Mouse (Mus musculus): ENCODE data around the gene Smad1.
A peak's percentile ranks its signal among the peaks of the same experiment; 100 is the strongest.

Gene Smad1

DNA sequence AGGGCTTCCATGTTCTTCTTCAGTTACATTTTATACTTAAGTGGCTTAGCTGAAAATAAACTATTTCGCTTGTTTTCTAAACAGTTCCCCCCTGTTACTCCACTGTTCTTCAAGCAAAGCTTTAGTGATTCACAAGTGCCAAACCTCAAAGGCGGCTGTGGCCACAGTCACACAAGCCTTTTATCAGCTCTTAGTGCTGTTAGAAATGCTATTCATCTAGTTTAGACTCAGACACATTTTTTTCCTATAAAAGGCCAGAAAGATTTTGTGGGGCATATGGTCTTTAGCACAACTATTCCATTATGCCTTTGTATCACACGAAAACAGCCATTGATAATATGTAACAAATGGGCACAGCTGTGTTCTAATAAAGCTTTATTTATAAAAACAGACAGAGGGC lies 48.5 kb downstream of the Smad1 start:
- DNase-seq = no peak

DNA sequence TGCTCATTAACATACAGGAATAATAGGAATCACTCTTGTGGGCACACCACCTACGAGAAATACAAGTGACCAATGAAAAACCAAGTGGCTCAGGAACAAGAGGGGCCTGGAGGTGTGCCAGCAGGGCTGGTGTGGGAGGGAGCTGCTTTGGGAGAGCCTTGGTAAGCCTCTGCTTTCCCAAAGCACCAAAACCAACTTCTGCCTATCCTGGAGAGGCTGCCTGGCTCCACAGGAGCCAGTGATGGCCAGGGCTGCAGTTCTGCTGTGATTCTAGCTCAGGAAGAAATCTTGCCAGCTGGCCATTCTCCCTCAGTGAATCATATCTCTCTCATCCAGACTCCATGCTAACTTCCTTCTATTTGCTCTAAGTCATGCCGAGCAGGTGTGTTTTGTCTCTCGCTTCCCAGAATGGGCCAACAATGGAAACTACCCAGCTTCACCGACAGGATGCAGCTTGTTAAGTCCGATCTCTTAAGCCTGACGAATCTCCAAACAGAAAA lies 49.2 kb downstream of the Smad1 start:
- peak; percentile 62 to 70 for DNase-seq

GRCm38 (mm10) chr8:79346414-79346813 lies 52.9 kb downstream of the Smad1 start:
- no peak for DNase-seq

GRCm38 (mm10) chr8:79345856-79346255 lies 53.5 kb downstream of the Smad1 start:
- DNase-seq = no peak

GRCm38 (mm10) chr8:79341236-79341635 lies 58.1 kb downstream of the Smad1 start:
- DNase-seq = peak in 1 of 2 experiments; percentile 3

DNA sequence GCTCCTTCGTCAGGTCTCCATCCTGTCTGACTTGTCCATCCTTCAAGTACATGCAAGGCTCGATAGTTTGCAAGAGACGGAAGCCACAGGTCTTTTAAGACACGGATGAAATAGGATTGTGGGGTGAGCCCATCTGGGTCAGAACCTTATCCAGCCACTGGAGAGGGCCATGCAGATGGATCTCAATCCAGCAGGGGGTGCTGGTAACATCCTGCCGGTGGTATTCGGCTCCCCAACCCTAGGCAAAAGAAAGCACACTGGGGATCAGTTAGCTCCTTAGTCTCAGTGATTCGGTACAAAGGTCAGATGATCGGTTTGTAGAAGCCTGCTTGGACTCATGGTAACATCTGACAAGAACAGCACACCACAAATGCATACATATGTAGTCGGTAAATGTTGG lies 59.8 kb downstream of the Smad1 start:
- DNase-seq = peak; percentile 44 to 57

GRCm38 (mm10) chr8:79338619-79339018 lies 60.7 kb downstream of the Smad1 start:
- no peak for DNase-seq

DNA sequence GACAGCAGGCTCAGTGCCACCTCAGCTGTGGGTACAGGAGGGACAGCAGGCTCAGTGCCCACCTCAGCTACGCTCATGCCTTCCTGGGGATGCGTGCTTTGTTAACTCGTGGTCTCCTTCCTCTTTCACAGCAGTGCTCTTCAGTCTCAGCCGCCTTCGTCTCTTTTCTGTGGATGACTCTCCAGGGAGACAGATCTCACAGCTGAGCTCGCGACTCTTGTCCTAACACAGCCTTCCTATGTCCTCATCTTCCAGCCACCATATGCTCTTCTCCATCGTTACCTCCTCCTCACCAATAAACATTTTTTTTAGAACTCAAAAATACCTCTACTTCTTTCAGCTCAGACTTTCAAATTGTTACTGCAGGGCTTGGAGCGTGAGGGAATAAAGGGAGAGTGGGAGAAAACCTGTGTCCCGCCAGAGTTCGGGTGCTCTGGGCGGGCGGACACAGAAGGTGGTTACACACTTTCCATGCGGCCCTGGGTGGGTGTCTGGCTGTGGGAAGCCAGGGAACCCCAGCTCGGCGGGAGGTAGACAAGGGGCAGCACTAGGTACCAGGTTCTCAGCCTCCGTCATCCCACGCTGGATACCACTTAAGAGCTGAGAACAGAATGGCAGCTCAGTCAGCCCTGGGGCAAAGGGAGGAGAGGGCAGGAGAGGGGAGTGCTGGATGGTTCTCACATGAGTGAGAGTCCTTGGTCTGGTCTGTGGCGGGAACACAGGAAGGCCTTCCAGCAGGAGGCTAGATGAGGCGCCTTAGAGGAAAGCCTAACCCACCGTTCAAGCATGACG lies 67.0 kb downstream of the Smad1 start:
- no peak for DNase-seq

GRCm38 (mm10) chr8:79331571-79331970 lies 67.7 kb downstream of the Smad1 start:
- DNase-seq = no peak

DNA sequence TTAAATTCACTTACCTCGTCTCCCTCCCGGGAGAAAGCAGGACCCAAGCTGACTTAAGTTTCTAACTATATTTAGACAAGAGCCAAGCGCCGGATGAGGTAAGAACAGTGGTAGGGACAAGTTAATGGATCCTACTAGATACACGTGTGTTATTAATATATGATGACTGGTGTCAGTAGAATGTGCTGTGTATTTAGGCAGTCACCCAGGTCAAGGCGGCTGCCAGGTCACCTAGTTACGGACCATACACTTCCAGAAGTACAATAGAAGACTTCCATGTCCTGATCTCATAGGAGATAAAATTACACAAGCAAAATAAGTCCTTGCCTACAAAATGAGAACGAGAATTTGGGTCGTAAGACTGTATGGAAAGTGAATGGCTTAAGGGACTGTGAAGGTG lies 68.3 kb downstream of the Smad1 start:
- DNase-seq = no peak

GRCm38 (mm10) chr8:79329735-79330134 lies 69.6 kb downstream of the Smad1 start:
- no peak for DNase-seq

DNA sequence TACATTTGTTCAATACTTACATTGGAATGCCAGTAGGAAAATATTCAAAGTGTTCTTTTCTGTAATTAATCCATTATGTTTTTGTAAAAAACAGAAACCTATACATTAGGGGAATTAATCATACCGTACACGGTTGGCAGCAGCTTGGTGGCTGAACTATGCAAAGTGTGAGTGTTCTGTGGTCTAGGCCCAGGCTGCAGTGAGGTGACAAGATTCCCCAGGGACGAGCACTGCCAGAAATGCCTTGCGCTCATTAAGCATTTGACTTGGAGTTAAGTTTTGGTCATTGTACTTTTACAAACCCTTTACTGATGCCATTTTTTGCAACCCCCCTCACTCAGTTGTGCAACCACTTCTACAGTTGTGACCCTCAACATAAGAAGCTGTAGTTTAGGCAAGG lies 70.1 kb downstream of the Smad1 start:
- no peak for DNase-seq

GRCm38 (mm10) chr8:79325510-79325909 lies 73.8 kb downstream of the Smad1 start:
- DNase-seq = peak; percentile 13 to 31

- DNase-seq = no peak
Measured at GRCm38 (mm10) chr8:79324928-79325327, 74.4 kb downstream of the Smad1 start.

GRCm38 (mm10) chr8:79324036-79324435 lies 75.3 kb downstream of the Smad1 start:
- peak in 1 of 2 experiments; percentile 26 for DNase-seq

DNA sequence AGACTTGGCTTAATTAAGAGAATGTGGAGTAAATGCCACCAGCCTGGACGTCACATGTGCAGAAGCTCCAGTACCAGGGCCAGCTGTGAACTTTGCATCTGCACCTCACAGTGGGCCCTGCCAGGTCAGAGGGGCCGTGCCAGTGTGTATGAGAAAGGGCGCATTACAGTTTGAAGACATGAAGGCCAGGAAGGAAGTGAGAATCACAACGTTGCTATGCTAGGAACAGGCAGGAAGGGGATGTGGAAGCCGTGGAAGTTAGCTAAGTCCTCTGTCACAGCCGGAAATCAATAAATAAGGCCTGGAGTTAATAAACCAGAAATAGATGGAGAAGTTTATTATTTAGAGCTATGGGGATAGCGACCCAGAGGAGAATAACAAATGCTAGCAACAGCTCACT lies 76.2 kb downstream of the Smad1 start:
- peak in 1 of 2 experiments; percentile 55 for DNase-seq

- DNase-seq = no peak
Measured at GRCm38 (mm10) chr8:79310801-79311200, 88.5 kb downstream of the Smad1 start.

DNA sequence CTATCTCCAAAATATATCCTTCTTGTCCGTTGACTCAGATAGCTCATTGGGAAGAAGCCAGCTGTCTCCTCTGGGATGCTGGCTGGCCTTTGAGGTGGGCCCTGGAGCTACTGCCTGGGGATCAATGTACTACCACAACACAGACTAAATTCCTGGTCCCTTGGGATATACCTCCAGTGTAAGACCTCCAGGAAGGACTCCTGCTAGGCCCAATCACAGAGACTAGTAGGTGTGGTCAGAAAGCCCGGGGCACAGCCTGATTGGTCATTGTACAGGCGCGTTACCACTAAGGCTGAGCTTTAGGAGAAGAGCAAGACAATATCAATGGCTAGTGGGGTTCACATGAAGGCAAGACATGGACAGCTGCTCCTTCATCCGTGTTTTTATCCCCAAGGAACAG lies 93.4 kb downstream of the Smad1 start:
- no peak for DNase-seq

DNA sequence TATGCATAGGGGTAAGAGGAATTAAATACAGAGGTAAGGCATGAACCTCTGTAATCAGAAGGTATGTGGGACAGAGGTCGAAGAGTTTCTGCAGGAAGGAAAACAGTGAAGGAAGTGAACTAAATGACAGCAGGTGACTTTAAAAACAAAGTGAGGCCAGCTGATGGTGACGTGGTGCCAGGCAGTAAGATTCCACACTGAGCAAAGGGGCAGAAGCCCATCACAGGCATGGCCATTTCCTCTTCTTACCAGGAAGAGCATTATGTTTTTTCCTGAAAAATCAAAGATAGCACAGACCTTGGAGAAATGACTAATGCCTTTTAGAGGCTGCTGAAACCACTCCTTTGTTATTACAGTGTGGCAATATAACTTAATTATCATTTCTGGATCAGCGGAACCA lies 97.8 kb downstream of the Smad1 start:
- DNase-seq = peak in 1 of 2 experiments; percentile 32

- DNase-seq = peak; percentile 68 to 75
Measured at GRCm38 (mm10) chr8:79299704-79300103, 99.6 kb downstream of the Smad1 start.

GRCm38 (mm10) chr8:79297763-79298162 lies 101.6 kb downstream of the Smad1 start:
- DNase-seq = peak; percentile 87 to 90

GRCm38 (mm10) chr8:79295276-79296105 lies 103.8 kb downstream of the Smad1 start:
- no peak for DNase-seq

DNA sequence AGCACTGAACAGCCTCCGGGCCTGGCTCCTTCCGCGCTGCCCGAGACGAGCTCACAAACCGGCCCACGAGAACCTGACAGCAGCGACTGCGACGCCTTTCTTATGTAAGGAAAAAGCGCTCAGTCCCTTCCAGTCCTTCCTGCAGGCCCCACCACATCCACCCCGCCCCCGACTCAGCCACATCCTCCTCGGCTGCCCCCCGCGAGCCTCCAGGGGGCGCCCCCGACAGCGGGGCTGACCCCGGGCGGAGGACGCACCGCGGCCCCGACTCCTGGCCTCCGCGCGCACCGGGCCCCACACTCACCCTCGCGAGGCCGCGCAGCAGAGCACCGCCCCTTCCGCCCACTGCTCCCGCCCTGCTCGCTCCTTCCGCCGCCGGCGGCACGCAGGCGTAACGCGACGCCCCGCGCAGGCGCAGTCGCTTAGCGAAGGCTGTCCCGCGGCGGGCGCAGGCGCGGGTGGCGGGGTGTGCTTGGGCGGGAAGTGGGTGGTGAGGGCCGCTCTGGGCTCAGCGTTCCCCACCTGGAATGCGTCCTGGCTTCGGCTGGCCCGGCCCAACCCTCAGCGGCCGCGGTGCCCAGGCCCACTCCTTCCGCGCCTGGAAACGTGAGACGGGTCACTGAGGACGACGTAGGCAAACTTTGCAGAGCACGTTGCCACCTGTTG lies 104.6 kb downstream of the Smad1 start, which contains the start of gene Mmaa:
Gene Mmaa, minus strand, starts transcription at position 328 of the 666 bp plus-strand sequence.
- DNase-seq = peak; percentile 98 to 99
